8 mouse cellular contexts compared by ENCODE assay signal in the genomic region with DNA sequence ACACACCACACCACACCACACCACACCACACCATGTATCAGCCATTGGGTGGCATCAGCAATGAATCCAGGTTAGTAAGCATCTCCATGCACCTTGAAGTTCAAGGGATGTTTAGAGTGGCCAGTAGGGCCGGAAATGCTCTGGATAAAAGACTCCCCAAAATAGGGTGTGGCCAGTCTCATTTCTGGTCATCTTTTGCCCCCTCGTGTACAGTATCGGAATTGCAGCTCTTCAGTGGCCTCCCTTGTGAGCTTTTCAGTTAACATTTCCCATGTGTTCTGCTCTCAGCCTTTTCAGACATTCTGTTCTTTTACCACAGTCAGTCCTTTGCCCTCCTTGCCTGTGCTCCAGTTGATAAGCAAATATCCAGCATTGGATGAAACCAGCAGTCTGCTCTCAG. TPM values are rescaled to one million over a fixed set of nuclear protein-coding genes. Genes with fewer than 3 reads are reported as not detected.
DNase-seq lines count a peak whose midpoint lies in the region; ATAC-seq and TF ChIP-seq lines count a peak whose summit lies in the region.

No protein-coding gene starts in this region.

- H3K4me2 ChIP-seq in heart, embryonic 12.5 days, result no peak overlapping the region
- H3K4me2 ChIP-seq in embryonic facial prominence, embryonic 14.5 days (ENCODE audit: low read depth, low read length), result no peak overlapping the region

- H3K79me3 ChIP-seq in C2C12 (ENCODE audit: low read depth), result no peaks in the 10 kb centered on the region

- no peak for ATAC-seq in heart, embryonic 12.5 days (ENCODE audit: insufficient number of reproducible peaks, low FRiP score)
- ATAC-seq in embryonic facial prominence, embryonic 14.5 days (ENCODE audit: low read depth), result no peak
- ATAC-seq in megakaryocyte, adult 5-6 weeks (ENCODE audit: poor library complexity, severe bottlenecking), result no peak

- no peak overlapping the region for H3K9ac ChIP-seq in heart, embryonic 12.5 days
- H3K9ac ChIP-seq in embryonic facial prominence, embryonic 14.5 days (ENCODE audit: low read depth, low read length), result no peak overlapping the region

- H3K9me3 ChIP-seq in heart, embryonic 12.5 days (replicated peaks), result no peaks in the 10 kb centered on the region
- no peaks in the 10 kb centered on the region for H3K9me3 ChIP-seq in embryonic facial prominence, embryonic 14.5 days (ENCODE audit: control insufficient read depth, low read length)

- DNase-seq in heart, adult 8-10 months (ENCODE audit: low spot score), result peak; percentile 31
- DNase-seq in adrenal gland, postnatal 10 days, result peak; percentile 67
- DNase-seq in embryonic facial prominence, embryonic 14.5 days (ENCODE audit: low spot score), result peak; percentile 14
- DNase-seq in kidney, postnatal 10 days, result peak; percentile 40
- DNase-seq in lung, postnatal 14 days, result peak; percentile 57

- no peaks in the 10 kb centered on the region for H3K79me2 ChIP-seq in C2C12 (ENCODE audit: control insufficient read depth, insufficient read depth)

- no peak overlapping the region for H3ac ChIP-seq in C2C12 (ENCODE audit: control insufficient read depth, insufficient read length, low read depth)

- TF ChIP-seq CTCF in C2C12 (IDR thresholded peaks at IDR 0.05; ENCODE audit: control insufficient read depth, insufficient read depth, insufficient read length), result peak; percentile 38

- 0 out of 2 replicates have a peak, but pooled peaks cover 3% of the 10 kb centered on the region for H3K27me3 ChIP-seq in heart, embryonic 12.5 days (replicated peaks)
- no peaks in the 10 kb centered on the region for H3K27me3 ChIP-seq in C2C12 (ENCODE audit: control insufficient read depth, insufficient read depth, insufficient read length)
- H3K27me3 ChIP-seq in embryonic facial prominence, embryonic 14.5 days (replicated peaks; ENCODE audit: control insufficient read depth, insufficient read depth, low read length), result no peaks in the 10 kb centered on the region

- no peak overlapping the region for H3K4me3 ChIP-seq in heart, embryonic 12.5 days
- no peak overlapping the region for H3K4me3 ChIP-seq in C2C12 (ENCODE audit: insufficient read depth, poor library complexity, severe bottlenecking)
- H3K4me3 ChIP-seq in embryonic facial prominence, embryonic 14.5 days (ENCODE audit: low read depth, low read length), result no peak overlapping the region

- H3K36me3 ChIP-seq in heart, embryonic 12.5 days, result no peaks in the 10 kb centered on the region
- no peaks in the 10 kb centered on the region for H3K36me3 ChIP-seq in C2C12 (ENCODE audit: control insufficient read depth, insufficient read depth)
- H3K36me3 ChIP-seq in embryonic facial prominence, embryonic 14.5 days (ENCODE audit: control insufficient read depth, insufficient read depth, low read length), result no peaks in the 10 kb centered on the region

- no peak overlapping the region for H3K27ac ChIP-seq in heart, embryonic 12.5 days (ENCODE audit: poor library complexity, severe bottlenecking)
- no peak overlapping the region for H3K27ac ChIP-seq in embryonic facial prominence, embryonic 14.5 days (replicated peaks; ENCODE audit: low read depth, low read length)

- no peaks in the 10 kb centered on the region for H3K4me1 ChIP-seq in heart, embryonic 12.5 days (replicated peaks)
- no peaks in the 10 kb centered on the region for H3K4me1 ChIP-seq in embryonic facial prominence, embryonic 14.5 days (ENCODE audit: control insufficient read depth, insufficient read depth, low read length)

- WGBS in heart, embryonic 12.5 days, result 13% methylated on average over 3 of the region's 3 CpGs
- 30% methylated on average over 3 of the region's 3 CpGs for WGBS in embryonic facial prominence, embryonic 14.5 days

TF ChIP-seq in C2C12, 6 proteins besides CTCF, POLR2A, EP300 and RAD21:
- no peak for TF ChIP-seq CEBPB (IDR thresholded peaks at IDR 0.05; ENCODE audit: low read depth)
- no peak for TF ChIP-seq MYOD1 (IDR thresholded peaks at IDR 0.05; ENCODE audit: control insufficient read depth, insufficient read length, low read depth)
- TF ChIP-seq MYOG (IDR thresholded peaks at IDR 0.05; ENCODE audit: control insufficient read depth, extremely low read depth, insufficient read length), result no peak
- TF ChIP-seq MAX (IDR thresholded peaks at IDR 0.05), result no peak
- no peak for TF ChIP-seq USF1 (IDR thresholded peaks at IDR 0.05; ENCODE audit: low read depth)
- no peak for TF ChIP-seq FOSL1 (IDR thresholded peaks at IDR 0.05; ENCODE audit: insufficient read depth, low read length, poor library complexity, severe bottlenecking)
TF ChIP-seq in C2C12: peak in this region for 0.

RNA-seq across cellular contexts. Expression of gene Prrg3, which starts 15.8 kb away (rescaled TPM):
- 1 to 10 TPM; 4.0 to 7.3 (median 5.3) TPM for total RNA-seq in heart, adult 8-10 months (2022)
- 6.0 and 6.3 TPM in 2 replicates for polyA plus RNA-seq in heart, embryonic 12.5 days (2016; fragmentation: Nextera tagmentation; extraction: Ambion mirVana)
- polyA plus RNA-seq in C2C12 (2012; fragmentation: generic; extraction: Trizol), result not detected
- total RNA-seq in adrenal gland, postnatal 10 days (2021), result 10 to 100 TPM; 25.9 to 31.0 TPM
- polyA plus RNA-seq in embryonic facial prominence, embryonic 14.5 days (2014; fragmentation: Nextera tagmentation; extraction: Ambion mirVana), result 14.6 and 16.2 TPM in 2 replicates
- not detected in 2 replicates for total RNA-seq in megakaryocyte, adult 5-6 weeks (2015)
- total RNA-seq in megakaryocyte, adult 5-6 weeks (2017), result not detected in 2 replicates

RNA-seq across cellular contexts. Expression of gene Gm1141, which starts 25.8 kb away (rescaled TPM):
- not detected for total RNA-seq in heart, adult 8-10 months (2022)
- 0.17 TPM in 1 of 2 replicates, not detected in the other for polyA plus RNA-seq in heart, embryonic 12.5 days (2016; fragmentation: Nextera tagmentation; extraction: Ambion mirVana)
- 0.22 TPM for polyA plus RNA-seq in C2C12 (2012; fragmentation: generic; extraction: Trizol)
- total RNA-seq in adrenal gland, postnatal 10 days (2021), result under 1 TPM; 0.15 to 0.42 TPM
- 0.25 and 0.46 TPM in 2 replicates for polyA plus RNA-seq in embryonic facial prominence, embryonic 14.5 days (2014; fragmentation: Nextera tagmentation; extraction: Ambion mirVana)
- not detected in 2 replicates for total RNA-seq in megakaryocyte, adult 5-6 weeks (2015)
- not detected in 2 replicates for total RNA-seq in megakaryocyte, adult 5-6 weeks (2017)

RNA-seq across cellular contexts. Expression of gene Fate1, which starts 26.2 kb away (rescaled TPM):
- total RNA-seq in heart, adult 8-10 months (2022), result not detected
- polyA plus RNA-seq in heart, embryonic 12.5 days (2016; fragmentation: Nextera tagmentation; extraction: Ambion mirVana), result not detected in 2 replicates
- not detected for polyA plus RNA-seq in C2C12 (2012; fragmentation: generic; extraction: Trizol)
- under 1 TPM in 1 of 2 experiments, not detected in 1; 0.30 TPM for total RNA-seq in adrenal gland, postnatal 10 days (2021)
- not detected in 2 replicates for polyA plus RNA-seq in embryonic facial prominence, embryonic 14.5 days (2014; fragmentation: Nextera tagmentation; extraction: Ambion mirVana)
- total RNA-seq in megakaryocyte, adult 5-6 weeks (2015), result not detected in 2 replicates
- total RNA-seq in megakaryocyte, adult 5-6 weeks (2017), result not detected in 2 replicates

RNA-seq across cellular contexts. Expression of gene Cnga2, which starts 45.0 kb away (rescaled TPM):
- not detected for total RNA-seq in heart, adult 8-10 months (2022)
- polyA plus RNA-seq in heart, embryonic 12.5 days (2016; fragmentation: Nextera tagmentation; extraction: Ambion mirVana), result 0.06 TPM in 1 of 2 replicates, not detected in the other
- not detected for polyA plus RNA-seq in C2C12 (2012; fragmentation: generic; extraction: Trizol)
- total RNA-seq in adrenal gland, postnatal 10 days (2021), result under 1 TPM; 0.09 to 0.39 TPM
- 1.1 and 2.9 TPM in 2 replicates for polyA plus RNA-seq in embryonic facial prominence, embryonic 14.5 days (2014; fragmentation: Nextera tagmentation; extraction: Ambion mirVana)
- total RNA-seq in megakaryocyte, adult 5-6 weeks (2015), result not detected in 2 replicates
- total RNA-seq in megakaryocyte, adult 5-6 weeks (2017), result not detected in 2 replicates

Comparison
In these comparisons a context has a peak if more than half of its experiments do, and no peak if none do; other contexts are left out.
1. DNase-seq: peak in every context shown above with its lines; median percentile 67 in adrenal gland, postnatal 10 days; 57 in lung, postnatal 14 days; 40 in kidney, postnatal 10 days; 31 in heart, adult 8-10 months; 14 in embryonic facial prominence, embryonic 14.5 days.
2. RNA of gene Prrg3, which starts 15.8 kb away (total RNA-seq): 25.9 to 31.0 TPM in adrenal gland, postnatal 10 days and 4.0 to 7.3 TPM in heart, adult 8-10 months; not detected in megakaryocyte, adult 5-6 weeks; every median in the first group is over 4 times any median in the second.